Mouse (Mus musculus): ENCODE results near the gene Klhdc7a.

DNA sequence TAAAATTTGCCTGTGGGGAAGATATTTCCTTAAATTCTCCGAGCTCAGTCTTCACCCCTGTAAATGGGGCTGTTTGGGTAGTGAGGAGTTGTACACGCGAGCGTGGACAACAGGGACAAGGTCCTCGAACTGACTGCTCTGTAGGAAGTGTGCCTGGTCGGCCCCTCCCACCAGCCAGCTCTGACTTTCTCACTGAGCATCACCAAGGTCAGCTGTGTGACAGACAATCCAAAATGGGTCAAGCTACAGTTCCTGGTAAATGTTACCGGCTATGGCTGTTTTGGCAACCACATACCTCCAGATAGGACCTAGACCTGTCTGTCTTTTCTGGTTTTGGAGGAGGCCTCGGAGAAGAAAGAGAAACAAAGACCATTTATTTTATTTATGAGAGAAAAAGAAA lies 6.0 kb downstream of the Klhdc7a start:
- TF ChIP-seq CTCF (IDR thresholded peaks at IDR 0.05; ENCODE audit: low read depth, low read length), result no peak
- no peak for TF ChIP-seq EP300 (IDR thresholded peaks at IDR 0.05; ENCODE audit: insufficient read depth, low read depth, low read length)
- no peak for TF ChIP-seq POLR2A (IDR thresholded peaks at IDR 0.05; ENCODE audit: insufficient read depth, low read length)
